In the genomic region with DNA sequence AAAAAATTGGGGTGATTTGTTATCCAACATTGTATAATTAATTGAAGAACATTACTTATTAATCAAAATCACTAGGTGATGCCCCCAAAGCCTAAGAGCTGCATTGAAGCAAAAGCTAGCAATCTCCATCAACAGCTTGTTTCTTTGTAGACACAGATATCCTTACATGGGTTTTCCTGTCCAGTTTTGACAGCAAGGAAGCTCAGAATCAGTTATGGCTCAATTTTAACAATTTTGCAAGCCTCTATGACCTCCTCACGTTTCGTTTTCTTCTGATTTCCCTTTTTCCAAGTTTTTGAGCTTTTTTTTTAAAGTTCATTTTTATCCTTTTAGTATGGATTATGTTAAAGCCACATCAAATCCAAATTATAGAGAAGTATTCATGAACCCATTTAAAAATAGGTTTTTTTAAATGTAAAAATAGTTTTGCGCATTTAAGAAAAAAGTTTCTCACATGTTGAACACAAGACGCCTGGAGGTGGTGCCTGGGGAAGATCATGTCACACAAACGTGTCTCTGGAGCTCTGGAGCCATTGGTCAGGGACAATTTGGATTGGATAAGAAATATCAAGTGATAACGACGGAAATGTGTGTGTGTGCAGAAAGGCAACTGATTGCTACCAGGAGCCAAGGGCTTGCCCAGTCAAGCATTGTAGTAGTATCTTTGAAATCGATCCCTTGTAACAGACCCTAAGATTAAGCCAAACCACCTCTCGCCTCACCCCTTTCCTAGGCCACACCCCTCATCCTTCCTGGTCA, we compare ENCODE assay signal across 8 mouse cellular contexts. TPM values are rescaled to one million over a fixed set of nuclear protein-coding genes. Genes with fewer than 3 reads are reported as not detected.
DNase-seq lines count a peak whose midpoint lies in the region; ATAC-seq and TF ChIP-seq lines count a peak whose summit lies in the region.

No protein-coding gene starts in this region.

- no peak for DNase-seq in left cerebral cortex, adult 2 months (ENCODE audit: extremely low spot score in 1 of 2, low spot score in 2 of 2)
- DNase-seq in left cerebral cortex, postnatal 36 days (ENCODE audit: low spot score in 2 of 2): no peak
- DNase-seq in right cerebral cortex, postnatal 14 days: no peak
- DNase-seq in layer of hippocampus, postnatal 25 days (ENCODE audit: extremely low spot score in 1 of 2, low spot score in 1 of 2): no peak

- ATAC-seq in embryonic facial prominence, embryonic 12.5 days (ENCODE audit: insufficient number of reproducible peaks, insufficient read depth, low FRiP score, low TSS enrichment): peak; percentile 57; the same call in 1 of the 2 replicates
- ATAC-seq in intestine, postnatal 0 days: peak; percentile 5
- ATAC-seq in neural tube, embryonic 13.5 days (ENCODE audit: low read depth): no peak; the same call in 1 of the 2 replicates
- ATAC-seq in cerebellum, adult (ENCODE audit: insufficient number of reproducible peaks, low FRiP score, low TSS enrichment): no peak; the same call in 1 of the 2 replicates

- H3K9ac ChIP-seq in embryonic facial prominence, embryonic 12.5 days: no peak overlapping the region
- H3K9ac ChIP-seq in intestine, postnatal 0 days (ENCODE audit: low read depth, low read length): no peak overlapping the region
- H3K9ac ChIP-seq in neural tube, embryonic 13.5 days: peak overlapping the region; percentile 54; the same call in 1 of the 2 replicates

- 8% methylated on average over 9 of the region's 9 CpGs for WGBS in embryonic facial prominence, embryonic 12.5 days
- 3% methylated on average over 9 of the region's 9 CpGs for WGBS in intestine, postnatal 0 days
- WGBS in neural tube, embryonic 13.5 days: 9% methylated on average over 9 of the region's 9 CpGs

- peak overlapping the region; percentile 66 for H3K27ac ChIP-seq in left cerebral cortex, adult 2 months
- H3K27ac ChIP-seq in embryonic facial prominence, embryonic 12.5 days: 0 out of 2 replicates have a peak overlapping the region, but pooled peaks have one; percentile 41
- no peak overlapping the region for H3K27ac ChIP-seq in intestine, postnatal 0 days (ENCODE audit: low read depth, low read length)
- H3K27ac ChIP-seq in neural tube, embryonic 13.5 days (replicated peaks): peak overlapping the region; percentile 71

- no peaks in the 10 kb centered on the region for H3K9me3 ChIP-seq in embryonic facial prominence, embryonic 12.5 days
- H3K9me3 ChIP-seq in intestine, postnatal 0 days (ENCODE audit: control insufficient read depth): no peaks in the 10 kb centered on the region
- no peaks in the 10 kb centered on the region for H3K9me3 ChIP-seq in neural tube, embryonic 13.5 days

- H3K4me2 ChIP-seq in embryonic facial prominence, embryonic 12.5 days (replicated peaks): peak overlapping the region; percentile 44
- H3K4me2 ChIP-seq in intestine, postnatal 0 days (replicated peaks; ENCODE audit: low read depth): peak overlapping the region; percentile 57
- peak overlapping the region; percentile 53 for H3K4me2 ChIP-seq in neural tube, embryonic 13.5 days

- peaks cover 9% of the 10 kb centered on the region; the same call in 1 of the 2 replicates for H3K36me3 ChIP-seq in embryonic facial prominence, embryonic 12.5 days
- 0 out of 2 replicates have a peak, but pooled peaks cover 7% of the 10 kb centered on the region for H3K36me3 ChIP-seq in intestine, postnatal 0 days (ENCODE audit: control insufficient read depth, insufficient read depth)
- H3K36me3 ChIP-seq in neural tube, embryonic 13.5 days: no peaks in the 10 kb centered on the region

- H3K4me1 ChIP-seq in embryonic facial prominence, embryonic 12.5 days: peaks cover 2% of the 10 kb centered on the region; the same call in 1 of the 2 replicates
- H3K4me1 ChIP-seq in intestine, postnatal 0 days (replicated peaks; ENCODE audit: control insufficient read depth, insufficient read depth, low read length): no peaks in the 10 kb centered on the region
- H3K4me1 ChIP-seq in neural tube, embryonic 13.5 days (replicated peaks): peaks cover 12% of the 10 kb centered on the region

- H3K4me3 ChIP-seq in left cerebral cortex, adult 2 months: peak overlapping the region; percentile 52
- H3K4me3 ChIP-seq in embryonic facial prominence, embryonic 12.5 days: peak overlapping the region; percentile 91
- peak overlapping the region; percentile 88 for H3K4me3 ChIP-seq in intestine, postnatal 0 days (ENCODE audit: low read depth, low read length)
- H3K4me3 ChIP-seq in neural tube, embryonic 13.5 days: peak overlapping the region; percentile 77

- TF ChIP-seq CTCF in left cerebral cortex, adult 2 months (IDR thresholded peaks at IDR 0.05): no peak
- TF ChIP-seq CTCF in intestine, postnatal 0 days (IDR thresholded peaks at IDR 0.05; ENCODE audit: low read depth): no peak

- intact Hi-C loops in left cerebral cortex, adult 2 months (cut with DNase I): loop anchor here (5.0 kb wide), 1 partner anchor 34 kb away; the partner anchor contains the start of gene Nupr1l
- intact Hi-C loops in left cerebral cortex, postnatal 36 days (cut with DNase I): loop anchor here (5.0 kb wide), 1 partner anchor 34 kb away; the partner anchor contains the start of gene Nupr1l

- no peaks in the 10 kb centered on the region for H3K27me3 ChIP-seq in embryonic facial prominence, embryonic 12.5 days
- no peaks in the 10 kb centered on the region for H3K27me3 ChIP-seq in intestine, postnatal 0 days (replicated peaks; ENCODE audit: control insufficient read depth, insufficient read depth, low read length)
- no peaks in the 10 kb centered on the region for H3K27me3 ChIP-seq in neural tube, embryonic 13.5 days

RNA-seq across cellular contexts. Expression of gene Vkorc1l1, which starts 0.9 kb away (rescaled TPM):
- total RNA-seq in left cerebral cortex, adult 2 months (2021): 10 to 100 TPM; 43.9 to 48.6 TPM
- total RNA-seq in left cerebral cortex, postnatal 36 days (2021): 10 to 100 TPM; 45.5 to 45.8 TPM
- polyA plus RNA-seq in embryonic facial prominence, embryonic 12.5 days (2016; fragmentation: Nextera tagmentation; extraction: Ambion mirVana): 35.1 and 35.8 TPM in 2 replicates
- 84.7 and 92.1 TPM in 2 replicates for polyA plus RNA-seq in intestine, postnatal 0 days (2015; fragmentation: Nextera tagmentation; extraction: Ambion mirVana)
- 29.8 and 32.0 TPM in 2 replicates for polyA plus RNA-seq in neural tube, embryonic 13.5 days (2015; fragmentation: Nextera tagmentation; extraction: Ambion mirVana)
- total RNA-seq in layer of hippocampus, postnatal 25 days (2021): 10 to 100 TPM; 40.5 to 45.8 TPM

RNA-seq across cellular contexts. Expression of gene Nupr1l, which starts 32.6 kb away (rescaled TPM):
- total RNA-seq in left cerebral cortex, adult 2 months (2021): 1 to 10 TPM in 1 of 2 experiments, under 1 TPM in 1; 0.61 to 3.1 TPM
- total RNA-seq in left cerebral cortex, postnatal 36 days (2021): 1 to 10 TPM; 1.1 to 3.8 TPM
- polyA plus RNA-seq in embryonic facial prominence, embryonic 12.5 days (2016; fragmentation: Nextera tagmentation; extraction: Ambion mirVana): 4.2 and 4.5 TPM in 2 replicates
- polyA plus RNA-seq in intestine, postnatal 0 days (2015; fragmentation: Nextera tagmentation; extraction: Ambion mirVana): 3.3 and 3.8 TPM in 2 replicates
- 4.9 and 6.1 TPM in 2 replicates for polyA plus RNA-seq in neural tube, embryonic 13.5 days (2015; fragmentation: Nextera tagmentation; extraction: Ambion mirVana)
- 1 to 10 TPM; 1.7 to 3.5 TPM for total RNA-seq in layer of hippocampus, postnatal 25 days (2021)

RNA-seq across cellular contexts. Expression of gene Phkg1, which starts 42.6 kb away (rescaled TPM):
- 10 to 100 TPM; 14.5 to 16.8 TPM for total RNA-seq in left cerebral cortex, adult 2 months (2021)
- total RNA-seq in left cerebral cortex, postnatal 36 days (2021): 10 to 100 TPM; 13.8 to 16.3 TPM
- polyA plus RNA-seq in embryonic facial prominence, embryonic 12.5 days (2016; fragmentation: Nextera tagmentation; extraction: Ambion mirVana): 0.14 and 0.24 TPM in 2 replicates
- polyA plus RNA-seq in intestine, postnatal 0 days (2015; fragmentation: Nextera tagmentation; extraction: Ambion mirVana): not detected in 2 replicates
- 0.32 and 0.33 TPM in 2 replicates for polyA plus RNA-seq in neural tube, embryonic 13.5 days (2015; fragmentation: Nextera tagmentation; extraction: Ambion mirVana)
- total RNA-seq in layer of hippocampus, postnatal 25 days (2021): 10 to 100 TPM; 19.3 to 25.6 TPM

RNA-seq across cellular contexts. Expression of gene Zbed5, which starts 45.4 kb away (rescaled TPM):
- total RNA-seq in left cerebral cortex, adult 2 months (2021): 1 to 10 TPM; 4.9 to 6.2 TPM
- 1 to 10 TPM; 5.1 to 5.6 TPM for total RNA-seq in left cerebral cortex, postnatal 36 days (2021)
- polyA plus RNA-seq in embryonic facial prominence, embryonic 12.5 days (2016; fragmentation: Nextera tagmentation; extraction: Ambion mirVana): 11.5 and 12.3 TPM in 2 replicates
- 1.8 and 2.4 TPM in 2 replicates for polyA plus RNA-seq in intestine, postnatal 0 days (2015; fragmentation: Nextera tagmentation; extraction: Ambion mirVana)
- 12.9 and 13.3 TPM in 2 replicates for polyA plus RNA-seq in neural tube, embryonic 13.5 days (2015; fragmentation: Nextera tagmentation; extraction: Ambion mirVana)
- 1 to 10 TPM; 4.9 to 6.0 TPM for total RNA-seq in layer of hippocampus, postnatal 25 days (2021)

RNA-seq across cellular contexts. Expression of gene Chchd2, which starts 53.6 kb away (rescaled TPM):
- total RNA-seq in left cerebral cortex, adult 2 months (2021): 100 to 1,000 TPM; 429 to 443 TPM
- 100 to 1,000 TPM; 406 to 444 TPM for total RNA-seq in left cerebral cortex, postnatal 36 days (2021)
- polyA plus RNA-seq in embryonic facial prominence, embryonic 12.5 days (2016; fragmentation: Nextera tagmentation; extraction: Ambion mirVana): 862 and 908 TPM in 2 replicates
- polyA plus RNA-seq in intestine, postnatal 0 days (2015; fragmentation: Nextera tagmentation; extraction: Ambion mirVana): 1,534 and 1,607 TPM in 2 replicates
- polyA plus RNA-seq in neural tube, embryonic 13.5 days (2015; fragmentation: Nextera tagmentation; extraction: Ambion mirVana): 916 and 967 TPM in 2 replicates
- total RNA-seq in layer of hippocampus, postnatal 25 days (2021): 100 to 1,000 TPM; 407 to 478 TPM

Comparison
In these comparisons a context has a peak if more than half of its experiments do, and no peak if none do; other contexts are left out.
1. ATAC-seq: peak in embryonic facial prominence, embryonic 12.5 days (single experiment) and intestine, postnatal 0 days (single experiment); none in neural tube, embryonic 13.5 days (single experiment) and cerebellum, adult (single experiment).
2. Peak in every context shown above with its lines, with median percentiles within 50 percentile points of each other: H3K4me3 ChIP-seq and H3K4me2 ChIP-seq.